Mouse (Mus musculus): Measurements from ENCODE around the gene Eif4g3. TPM values are rescaled to one million over a fixed set of nuclear protein-coding genes. Genes with fewer than 3 reads are reported as not detected.

Gene Eif4g3
- total and polyA plus RNA-seq, 3 experiments, result 29.1 to 43.7 (median 39.7) TPM

DNA sequence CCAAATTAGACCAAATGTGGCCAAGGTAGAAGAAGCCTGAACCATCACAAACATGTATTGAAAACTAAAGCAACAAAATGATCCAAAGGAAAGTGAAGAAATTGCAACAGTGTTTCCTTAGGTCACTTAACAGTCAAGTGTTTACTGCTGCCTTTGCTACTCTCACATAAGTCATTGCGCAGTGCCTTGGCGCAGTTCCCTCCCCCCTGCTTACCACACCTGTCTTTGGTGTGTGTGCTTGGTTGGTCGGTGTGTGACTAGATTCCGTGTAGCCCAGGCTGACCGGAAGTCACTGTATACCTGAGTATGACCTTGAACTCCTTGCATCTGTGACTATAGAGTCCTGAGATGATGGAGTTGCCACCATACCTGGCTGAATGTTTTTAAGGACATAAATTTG lies 186.6 kb downstream of the Eif4g3 start:
- TF ChIP-seq POLR2A (IDR thresholded peaks at IDR 0.05; ENCODE audit: insufficient read depth, low read depth, low read length), result no peak
- no peak for TF ChIP-seq EP300 (IDR thresholded peaks at IDR 0.05; ENCODE audit: insufficient read depth, low read depth, low read length)
- no peak for TF ChIP-seq CTCF (IDR thresholded peaks at IDR 0.05)
- no peaks in the 10 kb centered on the region for H3K27me3 ChIP-seq (ENCODE audit: control insufficient read depth, insufficient read depth, low read length)

DNA sequence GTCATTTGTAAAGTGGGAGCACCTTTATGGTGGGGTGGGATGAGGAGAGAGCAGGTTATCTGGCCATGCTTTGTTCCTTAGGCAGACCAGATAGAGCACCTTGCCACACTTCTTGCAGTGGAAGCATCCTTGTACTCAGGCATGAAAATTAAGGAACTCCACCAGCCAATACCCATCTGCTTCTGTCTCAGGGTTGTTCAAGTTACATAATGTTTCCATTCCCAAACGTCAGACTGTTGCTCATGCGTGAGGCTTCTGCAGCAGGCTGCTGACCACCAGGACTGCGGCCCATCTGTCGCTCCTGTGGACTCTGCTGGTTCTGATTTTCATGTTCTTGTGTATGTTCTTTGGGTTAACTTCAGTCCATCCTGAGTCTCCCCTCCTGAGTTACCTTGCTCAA lies 187.9 kb downstream of the Eif4g3 start:
- 89% methylated on average over 4 of the region's 4 CpGs for WGBS
- intact Hi-C loops (cut with DNase I), result no loop called here
- H3K27me3 ChIP-seq (ENCODE audit: control insufficient read depth, insufficient read depth, low read length), result no peaks in the 10 kb centered on the region
- H3K36me3 ChIP-seq (ENCODE audit: control insufficient read depth, insufficient read depth, low read length), result no peaks in the 10 kb centered on the region
- no peak for TF ChIP-seq EP300 (IDR thresholded peaks at IDR 0.05; ENCODE audit: insufficient read depth, low read depth, low read length)
- no peak for TF ChIP-seq CTCF (IDR thresholded peaks at IDR 0.05)
- TF ChIP-seq POLR2A (IDR thresholded peaks at IDR 0.05; ENCODE audit: insufficient read depth, low read depth, low read length), result no peak
- no peaks in the 10 kb centered on the region for H3K79me2 ChIP-seq (replicated peaks; ENCODE audit: control insufficient read depth, insufficient read depth, low read length)
- DNase-seq, result no peak
- H3K27ac ChIP-seq, result no peak overlapping the region
- H3K4me3 ChIP-seq, result no peak overlapping the region
- no peak overlapping the region for H3K9ac ChIP-seq (ENCODE audit: low read depth, low read length)
- H3K4me1 ChIP-seq (ENCODE audit: control insufficient read depth, insufficient read depth, low read length), result peaks cover 2% of the 10 kb centered on the region; the same call in 1 of the 2 replicates

More for the DNA sequence above, 186.6 kb downstream of the Eif4g3 start:
- 97% methylated on average over 5 of the region's 5 CpGs for WGBS
- no peak for DNase-seq
- H3K4me1 ChIP-seq (ENCODE audit: control insufficient read depth, insufficient read depth, low read length), result no peaks in the 10 kb centered on the region
- H3K27ac ChIP-seq, result no peak overlapping the region
- no peaks in the 10 kb centered on the region for H3K79me2 ChIP-seq (replicated peaks; ENCODE audit: control insufficient read depth, insufficient read depth, low read length)
- intact Hi-C loops (cut with DNase I), result no loop called here
- no peak overlapping the region for H3K4me3 ChIP-seq
- no peaks in the 10 kb centered on the region for H3K36me3 ChIP-seq (ENCODE audit: control insufficient read depth, insufficient read depth, low read length)
- no peak overlapping the region for H3K9ac ChIP-seq (ENCODE audit: low read depth, low read length)

GRCm38 (mm10) chr4:138184056-138184455 lies 191.2 kb downstream of the Eif4g3 start:
- WGBS, result 95% methylated on average over 5 of the region's 5 CpGs
- intact Hi-C loops (cut with DNase I), result no loop called here
- no peaks in the 10 kb centered on the region for H3K36me3 ChIP-seq (ENCODE audit: control insufficient read depth, insufficient read depth, low read length)

GRCm38 (mm10) chr4:138184573-138184981 lies 191.8 kb downstream of the Eif4g3 start:
- intact Hi-C loops (cut with DNase I), result no loop called here
- H3K27me3 ChIP-seq (ENCODE audit: control insufficient read depth, insufficient read depth, low read length), result no peaks in the 10 kb centered on the region
- peaks cover 2% of the 10 kb centered on the region; the same call in 1 of the 2 replicates for H3K4me1 ChIP-seq (ENCODE audit: control insufficient read depth, insufficient read depth, low read length)
- no peak overlapping the region for H3K4me3 ChIP-seq
- TF ChIP-seq POLR2A (IDR thresholded peaks at IDR 0.05; ENCODE audit: insufficient read depth, low read depth, low read length), result no peak
- TF ChIP-seq CTCF (IDR thresholded peaks at IDR 0.05), result no peak
- 0 out of 2 replicates have a peak, but pooled peaks have one; percentile 10 for TF ChIP-seq EP300 (IDR thresholded peaks at IDR 0.05; ENCODE audit: insufficient read depth, low read depth, low read length)
- WGBS, result 38% methylated on average over 5 of the region's 5 CpGs
- DNase-seq, result peak in 1 of 2 experiments; percentile 17
- H3K79me2 ChIP-seq (replicated peaks; ENCODE audit: control insufficient read depth, insufficient read depth, low read length), result no peaks in the 10 kb centered on the region
- H3K36me3 ChIP-seq (ENCODE audit: control insufficient read depth, insufficient read depth, low read length), result no peaks in the 10 kb centered on the region
- H3K9ac ChIP-seq (ENCODE audit: low read depth, low read length), result no peak overlapping the region
- H3K27ac ChIP-seq, result no peak overlapping the region

More at GRCm38 (mm10) chr4:138184056-138184455, 191.2 kb downstream of the Eif4g3 start:
- Histone ChIP-seq H3K4me3 (no peak overlapping the region), H3K9ac (ENCODE audit: low read depth, low read length) (no peak overlapping the region), H3K79me2 (replicated peaks; ENCODE audit: control insufficient read depth, insufficient read depth, low read length) (no peaks in the 10 kb centered on the region), H3K27me3 (ENCODE audit: control insufficient read depth, insufficient read depth, low read length) (no peaks in the 10 kb centered on the region), H3K27ac (no peak overlapping the region), H3K4me1 (ENCODE audit: control insufficient read depth, insufficient read depth, low read length) (peaks cover 2% of the 10 kb centered on the region; the same call in 1 of the 2 replicates)
- no peak for DNase-seq
- TF ChIP-seq POLR2A (IDR thresholded peaks at IDR 0.05; ENCODE audit: insufficient read depth, low read depth, low read length) (no peak), EP300 (IDR thresholded peaks at IDR 0.05; ENCODE audit: insufficient read depth, low read depth, low read length) (no peak), CTCF (IDR thresholded peaks at IDR 0.05) (no peak)

- Histone ChIP-seq H3K27ac (no peak overlapping the region), H3K36me3 (ENCODE audit: control insufficient read depth, insufficient read depth, low read length) (no peaks in the 10 kb centered on the region), H3K4me3 (no peak overlapping the region), H3K4me1 (ENCODE audit: control insufficient read depth, insufficient read depth, low read length) (peaks cover 2% of the 10 kb centered on the region; the same call in 1 of the 2 replicates), H3K9ac (ENCODE audit: low read depth, low read length) (no peak overlapping the region), H3K79me2 (replicated peaks; ENCODE audit: control insufficient read depth, insufficient read depth, low read length) (no peaks in the 10 kb centered on the region), H3K27me3 (ENCODE audit: control insufficient read depth, insufficient read depth, low read length) (no peaks in the 10 kb centered on the region)
- 93% methylated on average over 7 of the region's 7 CpGs for WGBS
- intact Hi-C loops (cut with DNase I), result no loop called here
- TF ChIP-seq CTCF (IDR thresholded peaks at IDR 0.05) (no peak), EP300 (IDR thresholded peaks at IDR 0.05; ENCODE audit: insufficient read depth, low read depth, low read length) (no peak), POLR2A (IDR thresholded peaks at IDR 0.05; ENCODE audit: insufficient read depth, low read depth, low read length) (no peak)
- DNase-seq, result no peak
Measured at GRCm38 (mm10) chr4:138185961-138186360, 193.1 kb downstream of the Eif4g3 start.

GRCm38 (mm10) chr4:138187995-138188394 lies 195.2 kb downstream of the Eif4g3 start:
- no peak for TF ChIP-seq POLR2A (IDR thresholded peaks at IDR 0.05; ENCODE audit: insufficient read depth, low read depth, low read length)
- no peak for TF ChIP-seq CTCF (IDR thresholded peaks at IDR 0.05)
- TF ChIP-seq EP300 (IDR thresholded peaks at IDR 0.05; ENCODE audit: insufficient read depth, low read depth, low read length), result no peak
- no peaks in the 10 kb centered on the region for H3K36me3 ChIP-seq (ENCODE audit: control insufficient read depth, insufficient read depth, low read length)

More at GRCm38 (mm10) chr4:138187995-138188394, 195.2 kb downstream of the Eif4g3 start:
- no peak overlapping the region for H3K9ac ChIP-seq (ENCODE audit: low read depth, low read length)
- H3K27me3 ChIP-seq (ENCODE audit: control insufficient read depth, insufficient read depth, low read length), result no peaks in the 10 kb centered on the region
- H3K4me3 ChIP-seq, result no peak overlapping the region
- H3K79me2 ChIP-seq (replicated peaks; ENCODE audit: control insufficient read depth, insufficient read depth, low read length), result no peaks in the 10 kb centered on the region
- 72% methylated on average over 7 of the region's 7 CpGs for WGBS
- H3K27ac ChIP-seq, result no peak overlapping the region
- no peak for DNase-seq
- intact Hi-C loops (cut with DNase I), result no loop called here
- H3K4me1 ChIP-seq (ENCODE audit: control insufficient read depth, insufficient read depth, low read length), result peaks cover 2% of the 10 kb centered on the region; the same call in 1 of the 2 replicates
